Mouse (Mus musculus) liver, postnatal 0 days (tissue): ENCODE measurements around the gene Vmn1r119. TPM values are rescaled to one million over a fixed set of nuclear protein-coding genes. Genes with fewer than 3 reads are reported as not detected.
"Not testable (repeated sequence)": the region's sequence is repeated elsewhere in the genome, so short reads cannot be mapped to it uniquely, and the experiment has no call there.

Experiments used
- ATAC-seq: fragments of 200-750 bp; cut with Nextera tagmentation; 2 replicates; pipeline ENCODE4 v1.8.0; 2017; ENCODE audit warnings: mild to moderate bottlenecking, moderate library complexity
- DNase-seq: peaks from one replicate; pipeline ENCODE4 v3.0.0-alpha.2; 2016
- H3K27ac ChIP-seq: fragments of 300-500 bp; sonication (generic); 2 replicates; pipeline ENCODE4 v1.5.1; 2014; ENCODE audit warnings: antibody characterized with exemption, moderate library complexity, mild to moderate bottlenecking, low read depth
- H3K27me3 ChIP-seq: fragments of 300-500 bp; sonication (generic); 2 replicates; pipeline ENCODE4 v1.6.1; 2014; ENCODE audit warnings: low read length, control low read depth, mixed read lengths; ENCODE audit not compliant: insufficient read depth
- H3K36me3 ChIP-seq: fragments of 300-500 bp; sonication (generic); replicated peaks from 2 replicates; pipeline ENCODE4 v1.6.1; 2014; ENCODE audit warnings: mild to moderate bottlenecking, control low read depth, low read length, moderate library complexity, mixed read lengths; ENCODE audit not compliant: insufficient read depth
- H3K4me1 ChIP-seq: fragments of 300-500 bp; sonication (generic); 2 replicates; pipeline ENCODE4 v1.6.1; 2014; ENCODE audit warnings: antibody characterized with exemption, mild to moderate bottlenecking, control low read depth; ENCODE audit not compliant: insufficient read depth
- H3K4me2 ChIP-seq: fragments of 300-500 bp; sonication (generic); 2 replicates; pipeline ENCODE4 v1.6.1; 2014; ENCODE audit warnings: low read depth, mild to moderate bottlenecking, low read length, moderate library complexity, mixed read lengths
- H3K4me3 ChIP-seq: fragments of 300-500 bp; sonication (generic); 2 replicates; pipeline ENCODE4 v1.5.1; 2014; ENCODE audit warnings: low read depth, low read length
- H3K9ac ChIP-seq: fragments of 300-500 bp; sonication (generic); replicated peaks from 2 replicates; pipeline ENCODE4 v1.6.1; 2014; ENCODE audit warnings: mild to moderate bottlenecking, moderate library complexity
- H3K9me3 ChIP-seq: fragments of 300-500 bp; sonication (generic); 2 replicates; pipeline ENCODE4 v1.6.1; 2016; ENCODE audit warnings: mild to moderate bottlenecking, control low read depth, low read length, mixed read lengths
- whole genome bisulfite sequencing: fragments of 180-500 bp; shearing (Covaris S2); extraction: QIAGEN DNeasy Blood & Tissue Kit; methylation state at CpG from one replicate; pipeline ENCODE4 v1.1.7; 2014; ENCODE audit not compliant: insufficient replicate concordance; 5-methylcytosine and 5-hydroxymethylcytosine counted together
- polyA plus RNA-seq: library from polyadenylated mRNA; unstranded; fragments of >200 nt; fragmentation: Nextera tagmentation; extraction: Ambion mirVana; gene quantifications from 2 replicates; pipeline ENCODE4 v1.2.1, GENCODE M21; 2015

The Vmn1r119 gene
- not detected in 2 replicates for polyA plus RNA-seq

DNA sequence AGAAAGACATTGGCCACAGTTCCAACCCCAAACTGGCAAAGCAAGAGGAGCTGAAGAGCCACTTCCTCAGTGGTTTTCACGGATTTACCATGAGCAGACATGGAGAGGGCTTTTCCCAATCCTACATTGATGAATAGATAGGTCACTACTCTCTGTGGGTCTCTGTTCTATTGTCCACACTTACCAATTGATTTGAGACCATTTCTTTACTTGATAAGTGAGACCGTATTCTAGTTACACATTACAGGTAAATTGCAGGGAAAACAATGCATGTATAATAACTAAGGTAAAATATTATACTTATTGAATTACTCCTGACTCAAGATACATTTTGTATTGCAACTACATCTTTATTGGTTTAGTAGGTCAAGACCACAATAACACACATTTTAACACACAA, at the start of gene Vmn1r119:
Vmn1r119 (minus strand) TSS at position 101 of the 400 bp plus-strand sequence.
- not testable (repeated sequence) for H3K4me3 ChIP-seq, H3K9ac ChIP-seq, H3K36me3 ChIP-seq, ATAC-seq, H3K27me3 ChIP-seq, H3K27ac ChIP-seq, H3K4me2 ChIP-seq, H3K9me3 ChIP-seq, H3K4me1 ChIP-seq, DNase-seq
- no CpG with 5 or more reads among the region's 2 CpGs for WGBS

DNA sequence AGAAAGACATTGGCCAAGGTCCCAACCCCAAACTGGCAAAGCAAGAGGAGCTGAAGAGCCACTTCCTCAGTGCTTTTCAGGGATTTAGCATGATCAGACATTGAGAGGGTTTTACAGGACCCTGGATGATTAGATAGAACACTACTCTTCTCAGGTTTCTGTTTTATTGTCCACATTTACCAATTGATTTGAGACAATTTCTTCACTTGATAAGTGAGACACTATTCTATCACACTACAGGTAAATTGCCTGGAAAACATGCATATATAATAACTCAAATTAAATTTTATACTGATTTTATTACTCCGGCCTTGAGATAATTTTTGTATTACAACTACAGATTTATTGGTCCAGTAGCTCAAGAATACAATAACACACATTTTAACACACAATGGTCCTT, 41.4 kb upstream of the Vmn1r119 start, which contains the start of gene Vmn1r120:
Vmn1r120 (minus strand) TSS at position 101 of the 400 bp plus-strand sequence.
- WGBS, result 40% methylated on average over 1 of the region's 1 CpGs
- H3K4me3 ChIP-seq, ATAC-seq, H3K9me3 ChIP-seq, H3K27me3 ChIP-seq, DNase-seq, H3K27ac ChIP-seq, H3K9ac ChIP-seq, H3K4me2 ChIP-seq, H3K36me3 ChIP-seq, H3K4me1 ChIP-seq: not testable (repeated sequence)

Other genes with a start within 250 kb of the Vmn1r119 start
- not detected in 2 replicates for gene Vmn1r112, start 241.3 kb downstream of the Vmn1r119 start, polyA plus RNA-seq
- gene Vmn1r113, start 225.2 kb downstream of the Vmn1r119 start, polyA plus RNA-seq, result not detected in 2 replicates
- gene Vmn1r114, start 200.3 kb downstream of the Vmn1r119 start, polyA plus RNA-seq, result not detected in 2 replicates
- gene Vmn1r115, start 167.5 kb downstream of the Vmn1r119 start, polyA plus RNA-seq, result not detected in 2 replicates
- gene Vmn1r116, start 140.2 kb downstream of the Vmn1r119 start, polyA plus RNA-seq, result not detected in 2 replicates
- gene Vmn1r117, start 128.3 kb downstream of the Vmn1r119 start, polyA plus RNA-seq, result not detected in 2 replicates
- gene Vmn1r118, start 100.1 kb downstream of the Vmn1r119 start, polyA plus RNA-seq, result not detected in 2 replicates
- gene Vmn1r120, start 41.3 kb upstream of the Vmn1r119 start, polyA plus RNA-seq, result not detected in 2 replicates
- not detected in 2 replicates for gene Vmn1r121, start 86.1 kb upstream of the Vmn1r119 start, polyA plus RNA-seq
- not detected in 2 replicates for gene Vmn1r122, start 121.7 kb upstream of the Vmn1r119 start, polyA plus RNA-seq
- not detected in 2 replicates for gene Vmn1r123, start 149.7 kb upstream of the Vmn1r119 start, polyA plus RNA-seq
- gene Gm5157, start 178.0 kb upstream of the Vmn1r119 start, polyA plus RNA-seq, result not detected in 2 replicates
- gene Vmn1r124, start 248.2 kb upstream of the Vmn1r119 start, polyA plus RNA-seq, result not detected in 2 replicates